Mouse (Mus musculus) CH12.LX (cell line): ENCODE measurements around the gene Cdkn2aipnl.
A peak's percentile ranks its signal among the peaks of the same experiment; 100 is the strongest.

Experiments used
- CTCF ChIP-seq, 2 experiments: IDR thresholded peaks in 1 of 2; conservative IDR thresholded peaks in 1 of 2; 2 replicates each; pipeline ENCODE4 v1.5.1; 2011 to 2012; ENCODE audit warnings: low read depth in 2 of 2, low read length in 2 of 2, improper control_type of control experiment in 1 of 2, inconsistent platforms in 1 of 2, mild to moderate bottlenecking in 1 of 2, moderate library complexity in 1 of 2
- EP300 ChIP-seq: IDR thresholded peaks from 2 replicates; pipeline ENCODE4 v1.6.1; 2011; ENCODE audit warnings: low read length, improper control_type of control experiment
- GABPA ChIP-seq: IDR thresholded peaks from 2 replicates; pipeline ENCODE4 v1.6.1; 2012; ENCODE audit warnings: low read depth, low read length, improper control_type of control experiment, inconsistent platforms; ENCODE audit not compliant: insufficient replicate concordance
- MAZ ChIP-seq: IDR thresholded peaks from 2 replicates; pipeline ENCODE4 v1.6.1; 2012; ENCODE audit warnings: low read depth, mild to moderate bottlenecking, inconsistent platforms, low read length, improper control_type of control experiment, moderate library complexity
- MEF2A ChIP-seq: IDR thresholded peaks from 2 replicates; pipeline ENCODE4 v1.6.1; 2014; ENCODE audit warnings: low read depth, mild to moderate bottlenecking, inconsistent platforms, low read length, improper control_type of control experiment, borderline replicate concordance
- NRF1 ChIP-seq: IDR thresholded peaks from 2 replicates; pipeline ENCODE4 v1.6.1; 2014; ENCODE audit warnings: low read depth, mild to moderate bottlenecking, inconsistent platforms, low read length, improper control_type of control experiment, moderate library complexity
- POLR2A ChIP-seq: IDR thresholded peaks from 2 replicates; pipeline ENCODE4 v1.6.1; 2011; ENCODE audit warnings: low read depth, mild to moderate bottlenecking, improper control_type of control experiment, low read length
- POLR2AphosphoS2 ChIP-seq: IDR thresholded peaks from 2 replicates; pipeline ENCODE4 v1.6.1; 2011; ENCODE audit warnings: low read depth, low read length, improper control_type of control experiment

- no peak for TF ChIP-seq CTCF (conservative IDR thresholded peaks at IDR 0.05 in 1 of 2, IDR thresholded peaks at IDR 0.05 in 1 of 2; ENCODE audit: low read depth in 2 of 2, low read length in 2 of 2)
- peak; percentile 88 for TF ChIP-seq POLR2A
- 0 out of 2 replicates have a peak, but pooled peaks have one; percentile 36 for TF ChIP-seq POLR2AphosphoS2
- no peak for TF ChIP-seq EP300
- TF ChIP-seq MAZ: peak; percentile 94
- no peak for TF ChIP-seq MEF2A
- no peak; the same call in 1 of the 2 replicates for TF ChIP-seq GABPA
- TF ChIP-seq NRF1: peak; percentile 85
Observed at GRCm38 (mm10) chr11:52003772-52004528, 36.5 kb downstream of the Cdkn2aipnl start, which contains the start of gene Cdkl3.
